Mouse (Mus musculus): ENCODE data around the gene Blnk.

DNA sequence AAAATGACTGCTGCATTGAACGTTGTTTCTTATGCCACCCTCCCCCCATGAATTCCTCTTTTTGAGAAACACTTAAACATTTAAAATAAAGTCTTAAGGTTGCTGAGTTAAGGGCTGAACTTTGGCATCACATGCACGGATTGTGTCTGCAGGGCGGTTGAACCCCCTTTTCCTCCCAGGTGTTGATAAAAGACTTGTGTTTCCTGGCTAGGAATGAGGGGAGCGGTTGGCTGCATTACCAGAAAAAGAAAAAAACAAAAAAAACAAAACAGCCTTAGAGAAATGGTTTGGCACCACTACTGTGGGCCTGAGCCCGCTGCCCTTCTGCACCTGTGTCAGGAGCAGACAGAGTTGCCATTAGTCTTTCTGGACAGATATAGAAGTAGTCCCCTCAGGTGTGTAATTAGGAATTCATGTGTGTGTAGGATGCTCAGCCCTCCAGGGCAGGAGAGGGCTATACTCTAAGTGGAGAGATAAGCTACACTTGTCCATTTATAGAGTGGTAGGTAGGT, 24.9 kb upstream of the Blnk start:
- no peak for TF ChIP-seq GATA1 (IDR thresholded peaks at IDR 0.05; ENCODE audit: low read length)
- no peak for TF ChIP-seq TAL1 (IDR thresholded peaks at IDR 0.05; ENCODE audit: low read length)
